Mouse (Mus musculus) adrenal gland, adult (tissue): ENCODE results near the gene Gm20538.

ENCODE experiments used
- DNase-seq, 2 experiments: peaks; one replicate each; pipeline ENCODE4 v3.0.0; 2022 to 2023; ENCODE audit warnings: low spot score in 1 of 2; ENCODE audit not compliant: inconsistent age in 2 of 2

Gm20538 gene

DNA sequence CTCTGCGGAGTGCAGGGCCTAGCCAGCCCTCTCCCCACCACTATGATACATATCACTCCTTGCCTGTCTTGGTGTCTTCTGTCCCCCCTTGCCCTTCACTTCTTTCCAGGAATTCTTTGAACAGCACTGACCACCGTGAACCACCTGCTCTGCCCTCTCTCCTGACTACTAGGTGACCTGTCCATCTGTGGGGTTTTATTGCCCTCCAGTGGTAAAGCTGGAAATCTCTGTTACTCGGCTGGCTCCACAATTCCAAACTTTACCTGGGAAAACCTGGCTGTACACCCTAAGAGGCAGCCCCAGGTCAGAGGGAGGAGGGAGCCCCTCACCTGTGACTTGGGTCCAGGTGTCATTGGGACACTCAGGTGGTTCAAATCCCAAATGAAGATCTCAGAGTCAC, 17.3 kb downstream of the Gm20538 start:
- DNase-seq, result peak in 1 of 2 experiments; percentile 62

DNA sequence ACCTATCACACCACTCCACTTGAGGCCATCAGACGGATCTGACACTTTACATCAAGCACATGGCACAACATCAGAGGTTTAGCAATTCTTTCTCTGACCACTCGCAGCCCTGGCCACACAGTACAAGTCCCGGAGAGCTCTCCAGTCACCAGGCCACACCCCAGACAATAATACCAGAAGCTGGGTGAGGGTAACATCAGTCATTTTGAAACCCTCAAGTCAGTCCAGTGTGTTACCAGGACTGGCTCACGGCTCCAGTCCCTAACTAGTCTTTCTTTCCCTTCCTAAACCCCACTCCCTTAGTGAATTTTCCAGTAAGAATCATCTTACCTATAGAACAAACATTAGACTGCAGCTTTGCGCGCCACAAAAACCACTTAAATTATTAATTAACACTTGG, 22.6 kb downstream of the Gm20538 start:
- no peak for DNase-seq

DNA sequence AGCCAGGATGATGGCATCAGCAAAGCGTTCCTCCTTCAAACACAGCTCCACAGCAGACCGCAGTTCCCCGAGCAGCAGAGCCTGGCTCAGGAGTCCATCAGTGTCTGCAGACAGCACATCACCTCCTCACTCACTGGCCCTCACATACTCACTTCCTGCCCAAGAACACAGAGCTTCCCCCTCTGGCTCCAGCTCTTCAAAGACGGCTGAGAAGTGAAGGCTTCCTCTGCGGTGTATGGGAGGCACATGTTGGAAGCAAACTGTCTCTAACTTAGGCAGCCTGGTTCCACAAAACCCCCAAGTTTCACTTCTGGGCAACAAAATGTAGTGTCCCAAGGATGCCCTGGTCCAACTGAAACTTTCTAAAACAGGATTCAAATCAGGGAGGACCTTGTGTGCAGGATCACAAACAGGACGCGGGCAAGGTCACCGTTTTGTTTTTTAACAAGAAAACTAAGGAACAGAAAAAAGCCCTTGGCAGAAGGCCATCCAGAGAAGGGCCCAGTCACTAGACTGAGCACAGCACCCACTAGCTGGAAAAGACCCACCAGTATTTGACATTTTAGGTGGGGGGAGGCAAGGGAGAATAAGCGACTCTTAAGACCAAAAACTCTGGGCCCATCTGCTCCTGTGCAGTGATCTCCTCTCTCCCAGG, 27.0 kb downstream of the Gm20538 start:
- peak; percentile 31 to 75 for DNase-seq

DNA sequence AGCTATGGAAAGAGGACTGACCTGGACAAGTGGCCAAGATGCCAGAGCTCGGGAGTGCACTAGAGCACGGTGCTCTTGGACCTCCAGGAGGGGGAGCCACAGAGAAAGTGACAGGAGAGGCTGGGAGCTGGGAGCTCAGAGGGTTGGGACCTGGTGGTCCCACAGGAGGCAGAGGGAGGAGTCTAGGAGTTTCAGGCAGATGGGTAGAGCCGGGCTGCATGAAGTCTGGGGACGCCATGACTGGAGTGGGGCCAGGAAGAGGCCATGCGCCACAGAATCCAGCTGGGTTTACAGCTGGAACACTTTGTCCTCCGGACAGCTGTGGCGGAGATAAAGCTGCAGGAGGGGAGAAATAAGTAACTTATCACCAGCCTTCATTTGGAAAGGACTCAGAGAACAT, 33.5 kb downstream of the Gm20538 start:
- peak; percentile 31 to 59 for DNase-seq

DNA sequence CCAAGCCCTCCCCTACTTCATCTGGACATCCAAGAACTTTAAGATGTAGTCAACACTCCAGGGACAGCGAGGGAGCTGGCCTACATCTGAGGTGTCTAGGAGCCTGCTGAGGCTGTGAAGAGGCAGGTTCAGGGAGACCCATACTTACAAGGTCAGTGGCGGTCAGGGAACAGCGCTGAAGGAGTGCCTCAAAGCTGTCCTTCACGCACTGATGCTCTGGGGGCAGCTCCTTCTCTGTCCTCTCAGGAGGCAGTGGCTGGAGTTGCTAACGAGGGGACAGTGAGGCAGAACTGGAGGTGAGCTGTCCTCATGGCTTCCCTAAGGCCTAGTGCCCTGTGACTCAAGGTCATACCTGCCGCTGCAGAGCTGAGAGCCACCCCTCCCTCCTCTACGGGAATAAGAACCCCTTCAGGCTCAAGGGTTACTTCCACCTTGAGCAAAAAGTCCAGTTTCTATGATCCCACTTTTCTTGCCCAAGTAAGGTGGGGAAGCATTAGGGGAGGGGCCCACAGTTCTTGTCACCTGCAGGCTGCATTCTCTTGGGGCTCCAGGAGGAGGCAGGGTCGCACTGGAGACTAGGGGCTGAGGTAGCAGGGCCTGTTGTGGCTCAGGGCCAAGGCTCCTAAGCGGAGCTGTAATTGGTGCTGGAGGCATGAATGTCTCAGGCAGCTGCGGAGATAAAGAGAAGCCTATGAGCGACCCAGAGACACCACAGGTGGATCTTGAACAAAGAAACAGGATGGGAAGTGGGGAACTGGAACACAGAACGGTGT, 34.4 kb downstream of the Gm20538 start:
- peak in 1 of 2 experiments; percentile 40 for DNase-seq

DNA sequence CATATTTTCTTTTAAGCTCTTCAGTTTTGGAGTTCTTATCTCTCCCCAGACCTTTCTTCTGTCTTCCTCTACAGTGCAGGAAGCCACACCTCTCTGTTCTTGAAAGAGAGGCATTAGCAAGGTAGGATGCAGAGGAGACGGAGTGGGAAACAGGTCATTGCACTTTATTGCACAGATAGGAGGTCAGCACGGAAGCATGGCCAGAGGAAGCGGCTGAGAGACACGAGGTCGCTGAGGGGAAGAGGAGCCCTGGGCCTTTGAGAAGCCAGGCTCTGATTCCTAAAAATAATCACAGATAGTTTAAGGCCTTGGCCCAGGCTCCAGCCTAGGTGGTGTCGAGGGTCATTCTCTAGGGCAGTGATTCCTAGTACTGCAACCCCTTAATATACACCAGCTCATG, 36.9 kb downstream of the Gm20538 start:
- no peak for DNase-seq

DNA sequence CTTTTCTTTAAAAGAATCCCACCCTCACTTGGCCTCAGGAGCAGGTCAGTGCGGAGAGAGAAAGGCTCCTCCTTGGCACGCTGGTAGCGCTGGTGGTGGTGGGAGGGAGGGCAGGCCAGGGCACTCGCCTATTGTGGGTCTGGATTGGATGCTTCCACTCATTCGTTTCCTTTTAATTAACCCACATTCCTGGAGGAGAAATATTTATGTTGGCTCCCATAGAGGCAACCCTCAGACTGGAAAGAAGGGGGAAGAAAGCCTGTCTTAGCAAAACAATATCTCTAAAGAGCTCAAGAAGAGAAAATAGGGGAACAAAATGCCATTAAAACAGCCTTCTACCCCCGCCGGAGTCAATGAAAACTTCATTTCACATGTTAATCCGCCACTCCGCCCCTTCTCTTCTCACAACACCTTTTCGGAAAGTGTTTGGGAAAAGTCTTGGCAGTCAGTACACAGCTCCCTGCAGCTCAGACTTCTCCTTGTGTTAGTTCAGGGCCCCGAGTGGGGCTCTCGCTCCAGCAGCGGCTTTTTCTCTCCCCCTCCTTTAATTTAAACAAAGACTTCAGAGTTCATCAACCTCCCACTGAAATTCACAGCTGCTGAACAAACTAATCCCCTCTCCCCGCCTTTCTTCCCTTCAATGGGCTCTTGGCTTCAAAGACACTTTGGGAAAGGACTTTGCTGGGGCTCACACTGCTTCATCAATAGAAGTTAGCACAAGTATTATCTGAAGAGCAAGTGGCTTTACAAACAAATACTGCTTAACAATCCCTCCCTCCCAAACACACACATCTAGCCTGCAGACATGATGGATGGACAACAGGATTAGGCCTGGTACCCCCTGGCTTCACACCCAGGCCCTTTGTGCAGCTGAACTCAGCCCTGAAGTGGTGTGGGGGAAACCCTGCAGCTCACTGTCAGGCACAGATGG, 37.8 kb downstream of the Gm20538 start:
- no peak for DNase-seq

DNA sequence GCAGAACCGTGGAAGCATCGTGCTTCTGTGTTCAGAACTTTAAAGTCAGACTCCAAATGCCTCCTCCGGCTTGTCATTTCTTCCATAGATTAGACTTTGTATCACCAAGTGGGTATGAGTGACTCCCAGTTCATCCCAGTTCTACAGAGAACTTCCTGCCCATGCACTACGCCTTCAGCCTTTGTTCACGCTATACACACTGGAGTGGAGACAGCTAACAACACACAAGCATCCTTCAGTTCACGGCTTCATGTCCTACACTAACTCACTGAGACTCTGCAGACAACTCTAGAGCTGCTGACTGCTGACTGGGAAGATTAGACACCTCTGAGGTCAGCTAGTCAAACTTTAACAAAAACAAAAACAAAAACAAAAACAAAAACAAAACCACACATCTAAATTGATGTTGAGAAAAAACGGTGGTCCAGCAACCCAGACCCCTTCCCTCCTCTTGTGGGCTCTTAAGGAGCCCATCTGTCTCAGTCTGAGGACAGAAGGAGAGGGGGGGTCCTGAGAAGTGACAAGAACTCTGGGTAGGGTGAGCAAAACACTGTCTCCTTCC, 38.6 kb downstream of the Gm20538 start:
- no peak for DNase-seq

DNA sequence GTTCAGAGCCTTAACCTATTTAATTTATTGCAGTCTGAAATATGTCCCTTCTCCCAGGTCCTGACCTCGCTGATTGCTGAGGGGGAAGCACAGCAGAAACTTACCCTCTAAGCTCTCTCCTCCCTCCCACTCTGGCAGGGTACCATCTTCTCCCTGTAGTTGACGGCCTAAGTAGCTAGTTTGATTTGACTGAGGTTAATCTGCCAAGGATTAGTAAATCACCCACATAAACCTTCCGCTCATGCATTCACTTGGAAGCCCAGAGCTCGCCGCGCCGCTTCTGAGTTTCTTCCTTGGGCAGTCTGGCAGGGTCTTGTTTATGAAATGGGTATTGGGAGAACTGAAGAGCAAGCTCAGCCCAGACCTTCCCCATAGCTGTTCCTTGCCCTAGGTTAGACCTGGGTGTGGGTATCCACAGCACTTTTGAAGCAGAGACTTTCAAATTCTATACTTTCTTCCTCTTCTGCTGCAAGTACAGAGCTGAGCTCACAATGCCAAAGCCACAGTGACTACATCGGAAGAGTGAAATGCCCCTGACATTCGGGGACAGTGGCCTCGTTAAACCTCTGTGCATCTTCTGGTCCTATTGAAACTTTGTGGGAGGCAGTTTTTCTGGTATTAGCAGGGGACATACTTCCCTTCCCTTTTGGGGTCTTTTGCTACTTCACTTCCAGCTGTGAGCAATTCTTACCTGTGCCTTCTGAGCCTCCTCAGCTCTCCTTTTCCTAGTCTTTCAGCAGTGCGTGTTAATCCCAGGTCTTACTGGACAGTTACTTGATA, 39.4 kb downstream of the Gm20538 start:
- peak in 1 of 2 experiments; percentile 75 for DNase-seq

DNA sequence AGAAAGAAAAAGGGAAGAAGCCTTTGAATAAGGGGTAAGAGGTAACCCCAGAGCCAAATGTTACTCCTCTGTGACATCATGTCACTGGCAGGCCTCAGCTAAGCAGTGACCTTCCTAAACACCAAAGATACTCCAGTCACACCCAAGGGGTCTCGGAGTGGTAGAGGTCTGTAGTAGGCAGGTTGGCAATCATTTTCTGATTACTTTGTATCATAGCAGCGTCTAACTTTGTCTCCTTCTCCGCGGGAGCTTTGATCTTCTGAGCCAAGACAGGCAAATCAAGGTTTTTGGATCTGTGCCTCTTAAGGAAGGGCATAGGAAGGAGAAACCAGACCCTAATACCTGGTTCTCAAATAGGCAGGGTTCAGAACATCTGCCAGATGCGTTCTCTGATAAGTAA, 40.0 kb downstream of the Gm20538 start:
- DNase-seq, result peak in 1 of 2 experiments; percentile 70

DNA sequence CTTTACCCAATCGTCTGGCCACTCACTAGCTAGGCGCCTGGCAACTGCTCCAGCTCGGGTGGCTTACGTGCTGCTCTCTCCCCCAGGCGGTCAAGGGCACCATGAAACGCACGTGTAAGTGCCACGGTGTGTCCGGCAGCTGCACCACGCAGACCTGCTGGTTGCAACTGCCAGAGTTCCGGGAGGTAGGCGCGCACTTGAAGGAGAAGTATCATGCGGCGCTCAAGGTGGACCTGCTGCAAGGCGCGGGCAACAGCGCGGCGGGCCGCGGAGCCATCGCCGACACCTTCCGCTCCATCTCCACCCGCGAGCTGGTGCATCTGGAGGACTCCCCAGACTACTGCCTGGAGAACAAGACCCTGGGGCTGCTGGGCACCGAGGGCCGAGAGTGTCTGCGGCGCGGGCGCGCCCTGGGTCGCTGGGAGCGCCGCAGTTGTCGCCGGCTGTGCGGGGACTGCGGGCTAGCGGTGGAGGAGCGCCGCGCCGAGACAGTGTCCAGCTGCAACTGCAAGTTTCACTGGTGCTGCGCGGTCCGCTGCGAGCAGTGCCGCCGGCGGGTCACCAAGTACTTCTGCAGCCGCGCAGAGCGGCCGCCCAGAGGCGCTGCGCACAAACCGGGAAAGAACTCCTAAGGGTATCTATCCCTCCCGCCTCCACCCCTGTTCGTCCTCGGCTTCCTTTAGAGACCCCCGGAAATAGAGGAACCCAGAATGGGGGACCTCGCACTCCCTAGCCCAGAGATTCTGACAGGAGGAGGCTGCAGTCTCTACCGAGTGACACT, 41.0 kb downstream of the Gm20538 start:
- peak; percentile 73 to 90 for DNase-seq

DNA sequence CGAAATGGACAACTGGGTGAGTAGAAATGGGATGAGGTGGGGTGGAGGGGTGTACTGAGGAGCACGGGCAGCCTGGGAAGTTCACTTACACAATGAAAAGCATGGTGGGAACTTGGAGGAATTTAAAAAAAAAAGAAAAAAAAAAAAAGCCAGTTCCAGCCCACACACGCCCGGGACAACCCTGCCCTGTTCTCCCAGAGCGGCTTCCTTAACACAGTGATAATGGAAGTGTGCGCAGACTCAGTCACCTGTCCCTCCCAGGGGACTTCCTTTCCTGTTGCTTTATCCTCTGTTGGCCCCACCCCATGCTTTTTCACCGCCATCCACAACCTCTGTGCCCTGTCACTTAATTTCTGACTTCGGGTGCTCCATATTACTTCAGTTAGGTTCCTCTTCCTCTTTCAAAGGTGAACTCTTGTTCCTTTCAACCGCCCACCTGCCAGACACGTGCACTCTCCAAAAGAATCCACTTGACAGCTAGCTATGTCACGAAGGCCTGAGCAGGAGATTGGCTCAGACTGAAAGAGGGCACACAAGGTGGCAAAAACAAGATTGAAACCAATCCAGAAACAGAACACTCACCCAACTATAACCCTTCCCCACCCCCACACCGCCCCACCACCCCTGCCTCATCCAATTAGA, 42.0 kb downstream of the Gm20538 start:
- no peak for DNase-seq

DNA sequence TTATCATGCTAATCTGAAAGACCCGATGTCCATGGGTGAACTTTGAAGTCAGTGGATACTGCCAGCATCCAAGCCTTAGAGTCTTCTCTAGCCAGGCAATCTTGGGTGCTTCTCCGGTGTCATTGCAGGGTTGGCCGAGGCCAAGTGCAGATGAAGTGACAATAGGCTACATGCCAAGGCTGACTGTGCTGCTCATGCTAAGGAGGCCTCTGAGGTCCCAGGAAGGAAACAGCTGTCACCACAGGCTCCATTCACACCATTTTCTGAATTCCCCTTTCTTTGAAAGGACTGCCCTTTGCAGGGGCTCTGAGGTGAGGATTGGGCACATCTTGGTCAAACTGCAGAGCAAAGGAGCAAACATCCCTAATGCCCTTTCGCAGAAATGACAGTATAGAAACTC, 49.9 kb downstream of the Gm20538 start:
- no peak for DNase-seq

DNA sequence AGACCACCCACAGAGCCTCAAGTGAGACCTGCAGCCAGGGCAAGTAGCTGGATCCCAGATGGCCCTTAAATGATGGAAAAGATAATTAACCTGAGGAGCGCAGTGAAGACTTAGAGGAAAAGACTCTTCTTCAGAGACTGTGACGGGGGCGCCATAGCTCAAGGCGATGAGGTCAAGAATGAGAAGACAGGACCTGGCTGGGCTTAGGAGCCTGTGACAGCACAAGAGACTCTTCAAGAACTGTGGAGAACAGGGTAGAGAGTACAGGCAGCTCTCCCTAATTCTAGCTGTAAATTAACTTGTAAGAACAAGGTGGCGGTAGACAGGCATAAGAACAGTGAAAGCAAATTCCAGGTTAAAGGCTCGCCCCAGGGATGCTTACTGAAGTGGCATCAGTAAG, 50.7 kb downstream of the Gm20538 start:
- DNase-seq, result no peak

DNA sequence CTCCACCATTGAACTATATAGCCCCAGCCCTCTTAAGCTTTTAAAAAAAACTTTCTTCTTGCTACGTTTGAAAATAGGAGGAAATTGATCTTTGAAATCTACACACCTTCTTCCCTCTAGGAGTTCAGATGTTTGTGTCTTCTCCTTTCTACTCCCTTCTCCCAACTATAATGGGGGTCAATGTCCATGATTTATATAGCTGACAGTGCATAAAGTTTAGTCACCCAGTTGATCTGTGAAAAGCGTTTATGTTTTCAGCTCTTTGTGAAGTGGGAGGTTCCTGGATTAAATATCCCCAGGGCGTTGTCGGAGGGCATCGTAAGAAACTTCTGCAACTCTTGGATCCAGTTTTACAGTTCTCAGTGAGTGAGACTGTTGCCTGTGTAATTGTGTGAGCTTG, 52.4 kb downstream of the Gm20538 start:
- DNase-seq, result no peak

DNA sequence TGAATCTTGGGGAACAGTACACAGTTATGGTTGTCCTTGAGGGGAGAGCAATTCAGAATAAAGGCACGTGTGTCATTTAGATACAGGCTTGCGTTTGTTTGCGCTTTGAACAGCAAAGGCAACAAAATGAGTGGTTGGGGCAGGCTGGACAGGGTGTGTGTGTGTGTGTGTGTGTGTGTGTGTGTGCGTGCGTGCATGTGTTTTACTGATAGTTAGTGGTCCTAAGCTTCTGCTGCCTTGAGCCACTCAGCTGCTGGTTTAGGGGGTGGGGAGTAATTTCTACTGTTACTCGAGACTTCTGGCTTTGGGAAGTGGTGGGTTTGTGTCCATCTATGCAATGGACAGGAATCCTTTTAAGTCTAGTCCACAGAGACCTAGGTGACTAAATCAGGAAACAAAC, 53.7 kb downstream of the Gm20538 start:
- no peak for DNase-seq

DNA sequence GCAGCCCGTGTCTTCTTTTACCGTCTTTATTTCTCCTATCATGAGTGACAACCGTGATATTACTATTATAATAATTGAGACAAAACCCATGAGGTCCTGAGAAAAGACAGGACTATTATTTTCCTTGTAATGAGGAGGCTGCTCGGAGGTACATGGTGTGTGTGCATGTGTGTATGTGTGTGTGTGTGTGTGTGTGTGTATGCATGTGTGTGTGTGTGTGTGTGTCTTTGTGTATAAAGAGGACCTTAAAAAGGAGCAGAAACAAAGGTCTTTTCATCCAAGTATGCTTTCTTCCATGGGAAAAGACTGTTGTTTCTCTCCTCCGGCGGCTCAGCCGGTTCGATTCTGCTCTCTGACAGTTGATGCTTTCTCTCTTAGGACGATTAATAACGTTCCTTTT, 55.7 kb downstream of the Gm20538 start:
- DNase-seq, result no peak

DNA sequence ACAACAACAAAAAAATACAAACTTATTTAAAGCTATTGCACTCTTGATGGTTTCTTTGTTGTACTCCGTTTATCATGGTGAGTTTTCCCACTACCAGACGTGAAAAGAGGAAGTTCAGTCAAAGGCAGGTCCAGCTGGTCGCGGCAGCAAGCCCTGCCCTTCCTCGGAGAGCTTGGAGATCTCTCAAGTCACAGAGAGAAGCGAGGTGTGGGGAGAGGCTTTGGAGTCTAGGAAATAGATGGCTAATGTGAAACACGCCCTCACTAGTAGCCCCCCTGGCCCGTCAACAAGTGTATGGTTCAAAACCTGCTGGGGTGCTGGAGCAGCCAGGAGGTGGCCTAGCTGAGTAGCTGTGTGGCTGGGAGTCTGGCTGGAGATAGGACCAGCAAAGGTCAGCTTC, 56.1 kb downstream of the Gm20538 start:
- DNase-seq, result no peak
